Mouse (Mus musculus) effector memory CD4-positive, alpha-beta T cell, adult 7 months (primary cell): ENCODE measurements around the gene Fkbp3. TPM values are rescaled to one million over a fixed set of nuclear protein-coding genes. Genes with fewer than 3 reads are reported as not detected.

Experiments
- polyA plus RNA-seq: library from polyadenylated mRNA; unstranded; fragments of 100-300 nt; shearing (Covaris generic); gene quantifications from one replicate; pipeline ENCODE4 v1.2.1, GENCODE M21; 2017

Fkbp3 gene
- 207 TPM for polyA plus RNA-seq

GRCm38 (mm10) chr12:65073611-65074178, at the start of gene Fkbp3:
Gene Fkbp3, minus strand, starts transcription at chr12:65074007.

GRCm38 (mm10) chr12:65075085-65075732, 1.4 kb upstream of the Fkbp3 start, which contains the start of gene Fancm:
Gene Fancm, plus strand, starts transcription at chr12:65075603.

GRCm38 (mm10) chr12:65036190-65036870, 37.5 kb downstream of the Fkbp3 start, which contains the start of gene Prpf39:
Gene Prpf39, plus strand, starts transcription at chr12:65036333.

Other genes starting within 250 kb of the Fkbp3 start
- gene Gm527, start 156.1 kb downstream of the Fkbp3 start, polyA plus RNA-seq: 21.6 TPM
- 20.6 TPM for gene Klhl28, start 108.5 kb downstream of the Fkbp3 start, polyA plus RNA-seq
- gene Togaram1, start 108.2 kb downstream of the Fkbp3 start, polyA plus RNA-seq: 43.0 TPM
- 75.0 TPM for gene Prpf39, start 37.7 kb downstream of the Fkbp3 start, polyA plus RNA-seq
- 12.2 TPM for gene Fancm, start 1.6 kb upstream of the Fkbp3 start, polyA plus RNA-seq
- gene Mis18bp1, start 98.6 kb upstream of the Fkbp3 start, polyA plus RNA-seq: 0.62 TPM
- 0.49 TPM for gene Wdr20rt, start 151.5 kb upstream of the Fkbp3 start, polyA plus RNA-seq